Mouse (Mus musculus) left cerebral cortex, adult 2 months (tissue): ENCODE data around the gene 6430628N08Rik. TPM values are rescaled to one million over a fixed set of nuclear protein-coding genes. Genes with fewer than 3 reads are reported as not detected.

Source experiments
- DNase-seq, 2 experiments: peaks; one replicate each; pipeline ENCODE4 v3.0.0; 2021 to 2022; ENCODE audit warnings: low spot score in 2 of 2, mixed read lengths in 1 of 2; ENCODE audit errors: extremely low spot score in 1 of 2
- H3K27ac ChIP-seq: fragments of 200-600 bp; 2 replicates; pipeline ENCODE4 v1.8.1; 2022
- H3K4me3 ChIP-seq: fragments of 200-600 bp; 2 replicates; pipeline ENCODE4 v1.8.1; 2022
- CTCF ChIP-seq: fragments of 200-600 bp; IDR thresholded peaks from 2 replicates; pipeline ENCODE4 v1.8.1; 2022; ENCODE audit warnings: antibody characterized with exemption, mild to moderate bottlenecking, moderate library complexity
- intact Hi-C: fragments of 180-260 bp; cut with DNase I; formaldehyde crosslinking; loops from one replicate; pipeline ENCODE4 v1.15.1; 2025
- total RNA-seq, 2 experiments: library from RNA; stranded (reverse); gene quantifications; 2 replicates each; pipeline ENCODE4 v1.2.3; 2021

Gene 6430628N08Rik
- total RNA-seq, 2 experiments from 2014 or later: 0.77 to 1.1 TPM

DNA sequence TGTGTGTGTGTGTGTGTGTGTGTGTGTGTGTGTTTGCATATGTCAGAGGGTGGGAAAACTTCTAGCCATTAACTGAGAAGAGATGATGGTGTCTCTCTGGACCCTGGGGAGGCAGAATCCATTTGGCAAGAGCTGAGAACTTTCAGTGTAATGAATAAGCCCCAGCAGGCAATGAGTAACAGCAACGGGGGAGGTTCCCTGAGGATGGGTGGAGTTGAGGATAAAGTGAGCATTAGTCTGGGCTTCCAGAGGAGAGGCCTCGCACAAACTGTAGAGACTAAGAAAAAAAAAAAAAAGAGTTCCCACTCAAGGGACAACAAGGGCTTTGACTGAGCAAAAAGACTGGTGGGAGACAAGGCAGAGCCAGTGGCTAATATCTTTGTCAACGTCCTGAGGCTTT lies 3.8 kb downstream of the 6430628N08Rik start:
- no peak for DNase-seq
- H3K27ac ChIP-seq: no peak overlapping the region
- no peak for TF ChIP-seq CTCF
- no peak overlapping the region for H3K4me3 ChIP-seq
- intact Hi-C loops: no loop called here

DNA sequence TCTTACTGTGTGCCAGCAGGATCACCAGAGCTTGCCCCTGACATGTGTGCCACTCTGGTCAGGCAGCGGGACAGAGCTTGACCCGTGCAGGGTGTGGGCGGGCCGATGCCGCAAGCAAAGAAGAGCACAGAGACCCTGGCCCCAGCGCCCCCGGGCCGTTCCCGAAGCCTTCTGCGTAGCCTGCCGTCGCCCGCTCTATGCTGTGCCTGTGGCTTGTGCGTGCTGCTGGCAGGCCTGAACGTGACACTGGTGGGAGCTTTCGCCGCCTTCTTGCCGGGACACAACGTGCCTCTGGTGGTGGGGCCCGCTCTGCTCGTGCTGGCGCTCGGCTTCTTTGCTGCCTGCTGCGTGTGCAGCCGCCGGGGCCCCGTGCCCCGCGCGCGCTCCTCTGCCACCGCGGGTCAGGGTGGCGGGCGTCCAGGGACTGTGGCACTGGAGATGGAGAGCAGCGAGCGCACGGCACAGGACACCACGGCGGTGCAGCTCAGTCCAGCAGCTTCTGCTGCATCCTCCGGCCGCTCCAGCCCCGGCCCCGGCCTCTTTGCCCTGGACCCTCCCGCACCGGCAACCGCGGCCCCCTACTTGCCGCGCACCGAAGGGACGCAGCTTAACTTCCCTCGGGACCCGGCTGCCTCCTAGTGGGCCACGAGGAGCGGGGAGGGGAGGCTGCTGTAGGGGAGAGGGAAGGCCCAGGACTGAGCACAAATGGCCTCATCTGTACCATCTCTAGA lies 7.6 kb downstream of the 6430628N08Rik start:
- no peak for DNase-seq
- TF ChIP-seq CTCF: no peak; the same call in 1 of the 2 replicates
- peak overlapping the region; percentile 39 for H3K4me3 ChIP-seq
- no peak overlapping the region for H3K27ac ChIP-seq
- intact Hi-C loops: loop anchor here (1.0 kb wide), 1 partner anchor 167 kb away; no protein-coding TSS in a partner anchor

DNA sequence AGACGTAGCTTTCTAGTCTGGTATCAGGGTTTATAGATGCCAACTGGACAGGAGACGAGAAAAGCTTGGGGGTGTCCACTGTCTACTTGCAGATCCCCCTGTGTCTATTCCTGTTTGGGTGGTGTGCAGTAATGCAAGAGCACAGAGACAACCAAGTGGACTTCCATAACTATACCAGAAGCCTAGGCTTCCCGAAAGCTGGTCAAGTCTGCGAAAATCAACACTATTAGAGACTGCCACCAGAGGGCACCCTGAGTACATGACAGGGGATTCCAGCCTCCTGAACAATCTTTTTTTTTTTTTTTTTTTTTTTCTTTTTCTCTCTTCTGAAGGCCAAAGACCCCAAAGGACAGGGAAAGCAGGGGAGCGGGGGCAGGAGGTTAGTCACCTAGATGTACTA lies 12.4 kb downstream of the 6430628N08Rik start:
- TF ChIP-seq CTCF: peak; percentile 80
- intact Hi-C loops: loop anchor here (1.0 to 10.0 kb wide), 3 partner anchors 50 to 162 kb away; no protein-coding TSS in a partner anchor
- peak; percentile 82 to 87 for DNase-seq
- Histone ChIP-seq H3K4me3 (no peak overlapping the region), H3K27ac (no peak overlapping the region)

DNA sequence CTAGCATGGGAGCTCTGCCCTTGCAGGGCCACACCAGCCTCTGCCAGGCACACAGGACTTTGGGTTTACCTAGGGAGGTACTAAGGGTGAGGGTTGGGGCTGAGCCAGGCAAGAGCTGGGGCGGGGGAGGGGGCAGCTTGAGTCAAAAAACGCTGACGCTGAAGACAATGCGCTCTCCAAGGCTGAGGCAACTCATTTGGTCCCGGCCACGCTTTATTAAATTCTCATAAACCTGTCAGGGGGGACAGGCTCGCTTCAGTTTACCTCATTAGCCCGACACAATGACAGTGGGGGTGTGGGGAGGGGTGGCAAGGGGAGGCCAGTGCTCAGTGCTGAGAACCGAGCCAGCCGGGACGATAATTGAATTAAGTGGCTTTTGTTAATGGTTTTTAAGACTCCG lies 13.9 kb downstream of the 6430628N08Rik start:
- H3K27ac ChIP-seq: no peak overlapping the region
- intact Hi-C loops: loop anchor here (10.0 kb wide), 1 partner anchor 160 kb away; no protein-coding TSS in a partner anchor
- DNase-seq: no peak
- H3K4me3 ChIP-seq: no peak overlapping the region
- TF ChIP-seq CTCF: no peak

DNA sequence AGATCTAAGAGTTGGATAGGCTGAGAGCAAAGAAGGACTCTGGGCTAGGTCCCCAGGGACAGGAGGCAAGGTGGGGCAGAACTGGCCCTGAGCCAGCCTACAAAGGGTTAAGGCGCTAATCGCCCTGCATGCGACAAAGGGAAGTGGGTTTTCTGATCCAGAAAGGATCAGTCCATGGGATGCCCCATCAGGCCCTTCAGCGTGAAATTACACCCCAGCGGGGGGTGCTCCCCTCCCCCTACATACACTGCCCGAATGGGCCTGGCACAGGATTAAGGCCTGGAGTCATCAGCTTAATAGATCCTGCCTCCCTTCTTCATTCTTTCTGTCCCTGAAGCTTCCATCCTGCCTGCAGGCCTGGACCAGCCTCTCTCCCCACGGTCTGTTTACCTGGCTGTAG lies 15.2 kb downstream of the 6430628N08Rik start:
- TF ChIP-seq CTCF: no peak
- intact Hi-C loops: loop anchor here (10.0 kb wide), 1 partner anchor 159 kb away; no protein-coding TSS in a partner anchor
- no peak overlapping the region for H3K27ac ChIP-seq
- no peak for DNase-seq
- H3K4me3 ChIP-seq: no peak overlapping the region

DNA sequence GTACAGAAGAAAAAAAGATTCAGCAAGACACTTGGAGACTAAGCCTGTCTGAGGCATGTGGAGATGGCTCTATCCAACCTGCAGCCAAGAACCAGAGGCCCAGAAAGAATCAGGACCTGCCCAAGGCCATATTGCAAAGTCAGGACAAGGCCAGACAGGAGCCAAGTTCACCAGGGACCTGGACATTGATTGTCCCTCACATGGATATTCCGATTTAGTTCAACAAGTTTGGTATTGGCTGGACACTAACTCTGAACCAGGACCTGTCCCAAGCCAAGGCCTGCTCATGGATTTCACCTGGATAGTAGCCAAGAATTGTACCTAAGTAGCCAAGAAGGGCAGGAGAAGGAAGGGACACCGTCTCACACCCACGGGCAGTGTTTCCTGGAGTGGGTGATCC lies 16.3 kb downstream of the 6430628N08Rik start:
- no peak overlapping the region for H3K27ac ChIP-seq
- no peak for DNase-seq
- intact Hi-C loops: loop anchor here (10.0 kb wide), 1 partner anchor 158 kb away; no protein-coding TSS in a partner anchor
- H3K4me3 ChIP-seq: no peak overlapping the region
- no peak for TF ChIP-seq CTCF

DNA sequence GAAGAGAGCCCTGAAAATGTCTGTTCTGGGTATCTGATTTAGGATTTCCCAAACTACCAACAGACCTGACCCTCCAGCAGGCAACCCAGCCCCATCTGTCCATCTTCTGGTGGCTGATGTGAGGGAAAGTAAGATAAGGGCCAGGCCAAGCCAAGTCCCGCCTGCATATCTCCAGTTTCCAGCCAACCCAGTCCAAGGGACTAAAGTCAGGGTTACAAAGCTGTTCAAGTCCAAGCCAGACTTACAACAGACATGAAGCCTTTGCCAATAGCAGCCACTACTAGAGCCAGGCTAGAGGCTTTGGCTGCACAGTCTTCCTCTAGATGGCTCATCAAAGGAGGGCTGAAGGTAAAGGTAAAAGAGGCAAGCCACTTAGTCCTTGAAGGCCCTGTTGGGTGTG lies 17.5 kb downstream of the 6430628N08Rik start:
- no peak for TF ChIP-seq CTCF
- intact Hi-C loops: loop anchor here (10.0 kb wide), 1 partner anchor 157 kb away; no protein-coding TSS in a partner anchor

DNA sequence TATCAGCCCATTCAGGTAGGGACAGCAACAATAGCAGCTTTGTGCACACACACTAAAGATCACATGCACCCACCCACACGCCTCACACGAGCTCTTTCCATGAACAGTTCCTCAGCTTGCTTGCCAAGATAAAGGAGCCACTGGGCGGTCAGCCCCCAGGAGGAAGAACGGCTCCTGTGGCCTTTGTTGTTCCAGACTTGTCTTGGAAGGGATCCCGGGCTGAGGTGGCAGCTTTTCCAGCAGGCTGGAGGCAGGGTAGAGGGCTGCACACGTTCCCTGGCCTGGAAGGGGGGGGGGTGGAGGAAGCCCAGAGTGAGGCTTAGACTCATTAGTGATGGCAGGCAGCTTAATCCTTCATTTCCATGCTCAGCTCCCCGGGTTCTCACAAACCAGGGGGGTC lies 18.2 kb downstream of the 6430628N08Rik start:
- no peak overlapping the region for H3K4me3 ChIP-seq
- DNase-seq: no peak

More for the DNA sequence above, 17.5 kb downstream of the 6430628N08Rik start:
- no peak for DNase-seq
- H3K4me3 ChIP-seq: no peak overlapping the region
- no peak overlapping the region for H3K27ac ChIP-seq

DNA sequence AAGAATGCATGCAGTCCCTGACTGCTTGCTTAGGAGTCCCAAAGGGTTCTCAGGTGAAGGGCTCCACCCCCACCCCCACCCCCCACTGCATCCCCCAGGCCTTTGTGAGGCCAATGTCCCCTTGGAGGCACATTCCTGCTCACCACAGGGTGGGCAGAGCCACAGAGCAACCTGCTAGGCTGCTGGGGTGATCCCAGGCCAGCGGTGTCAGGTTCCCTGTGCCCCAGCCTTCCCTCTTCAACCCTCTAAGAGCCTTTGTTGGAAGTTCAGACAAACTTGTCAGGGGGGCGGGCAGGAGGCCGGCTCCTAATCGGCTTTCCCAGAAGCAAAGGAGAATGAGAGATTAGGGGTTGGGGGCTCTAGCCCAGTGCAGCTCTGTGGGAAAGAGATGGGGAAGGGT lies 21.1 kb downstream of the 6430628N08Rik start:
- DNase-seq: no peak
- H3K4me3 ChIP-seq: no peak overlapping the region
- H3K27ac ChIP-seq: no peak overlapping the region
- intact Hi-C loops: no loop called here
- TF ChIP-seq CTCF: no peak

More for the DNA sequence above, 18.2 kb downstream of the 6430628N08Rik start:
- intact Hi-C loops: loop anchor here (10.0 kb wide), 1 partner anchor 156 kb away; no protein-coding TSS in a partner anchor
- no peak for TF ChIP-seq CTCF
- H3K27ac ChIP-seq: no peak overlapping the region

DNA sequence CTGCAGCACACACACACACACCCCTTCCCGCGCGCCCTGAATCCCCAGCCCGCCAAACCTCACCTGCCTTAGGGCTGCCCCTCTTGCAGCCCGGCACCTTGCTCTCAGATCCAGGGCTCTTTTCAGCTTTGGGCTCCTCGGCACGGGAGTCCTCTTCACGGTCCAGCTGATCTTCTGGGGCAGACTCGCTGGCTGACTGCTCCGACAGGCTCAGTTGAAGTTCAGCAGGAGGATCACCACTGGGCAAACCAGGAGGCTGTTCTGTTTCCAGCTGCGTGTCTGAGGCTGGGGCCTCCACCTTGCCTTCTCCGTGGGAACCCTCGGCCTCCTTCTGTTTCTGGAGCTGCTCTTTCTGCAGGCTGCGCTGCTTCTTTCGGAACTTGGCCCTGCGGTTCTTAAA lies 29.4 kb downstream of the 6430628N08Rik start:
- no peak for DNase-seq
- Histone ChIP-seq H3K27ac (no peak overlapping the region), H3K4me3 (no peak overlapping the region)
- intact Hi-C loops: no loop called here
- TF ChIP-seq CTCF: no peak

DNA sequence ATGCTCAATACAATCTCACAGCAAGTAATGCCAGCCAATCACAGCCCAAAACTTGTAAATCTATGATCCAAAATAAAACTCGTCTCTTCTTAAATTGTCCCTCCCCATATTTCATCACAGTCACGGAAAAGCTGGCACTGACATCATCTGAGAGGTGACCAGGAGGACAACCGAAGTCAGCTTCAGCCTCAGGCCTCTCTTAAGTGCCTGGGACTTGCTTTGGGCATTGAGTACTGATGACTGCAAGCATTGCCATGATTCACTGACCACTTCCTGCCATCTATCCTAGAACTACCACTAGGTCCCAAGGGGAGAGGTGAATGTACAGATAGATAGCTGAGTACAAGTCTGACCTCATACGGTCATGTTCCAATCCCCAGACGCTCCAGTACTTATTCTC lies 32.2 kb downstream of the 6430628N08Rik start:
- TF ChIP-seq CTCF: no peak
- DNase-seq: no peak
- Histone ChIP-seq H3K4me3 (no peak overlapping the region), H3K27ac (no peak overlapping the region)
- intact Hi-C loops: no loop called here

DNA sequence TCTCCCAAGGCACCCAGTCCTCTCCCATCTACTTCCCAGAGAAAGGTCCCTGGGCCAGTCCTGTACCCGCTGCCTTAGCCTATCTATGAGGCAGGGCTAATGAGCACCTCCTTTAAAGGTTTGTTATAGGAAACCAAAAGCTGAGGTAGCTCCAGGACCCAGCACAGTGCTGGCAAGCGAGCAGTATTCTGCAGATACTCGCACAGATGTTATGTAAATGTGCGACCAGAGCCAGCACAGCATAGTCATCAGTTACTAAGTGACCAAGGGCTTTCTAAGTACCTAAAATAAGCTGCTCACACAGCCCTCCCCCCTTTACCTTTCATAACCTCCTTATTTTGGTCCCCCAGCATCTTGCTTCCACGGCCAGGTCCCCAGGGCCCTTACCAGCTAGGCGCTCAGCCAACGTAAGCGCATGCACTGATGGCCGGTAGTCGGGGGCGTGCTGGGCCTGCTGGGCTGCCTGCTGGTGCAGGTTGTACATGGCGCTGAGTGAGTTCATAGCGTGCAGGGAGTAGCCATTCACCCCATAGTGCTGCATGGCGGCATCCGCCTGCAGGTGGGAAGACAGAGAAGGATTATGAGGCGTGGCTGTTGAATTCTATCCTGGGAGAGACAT lies 32.9 kb downstream of the 6430628N08Rik start:
- intact Hi-C loops: no loop called here
- Histone ChIP-seq H3K4me3 (no peak overlapping the region), H3K27ac (no peak overlapping the region)
- no peak for DNase-seq
- no peak for TF ChIP-seq CTCF
